Mouse (Mus musculus): ENCODE data around the gene Ndufa12. TPM values are rescaled to one million over a fixed set of nuclear protein-coding genes. Genes with fewer than 3 reads are reported as not detected.

The Ndufa12 gene
- polyA plus RNA-seq, 1 experiment from 2014 or later, result 575 TPM

DNA sequence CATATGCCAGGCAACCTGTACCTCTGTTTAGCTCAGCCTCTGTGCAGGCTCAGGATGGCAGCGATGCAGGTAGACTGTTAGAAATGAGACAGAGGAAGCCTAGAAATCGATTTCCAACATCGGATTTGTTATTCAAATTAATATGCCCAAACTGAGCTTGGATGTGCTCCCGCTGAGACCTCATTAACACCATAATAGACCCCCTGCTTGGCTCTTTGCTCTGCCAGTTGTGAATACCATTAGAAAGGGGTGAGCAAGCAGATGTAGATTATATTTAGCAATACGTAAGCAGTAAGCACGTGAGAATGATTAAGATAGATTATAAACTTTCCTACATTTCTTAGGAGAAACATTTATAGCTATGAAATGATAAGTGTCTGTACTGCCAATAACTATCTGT is 25.8 kb upstream of the Ndufa12 start:
- Histone ChIP-seq H3K36me3 (replicated peaks) (peaks cover 90% of the 10 kb centered on the region), H3K4me3 (no peak overlapping the region), H3K4me1 (peaks cover 25% of the 10 kb centered on the region), H3K27me3 (ENCODE audit: poor library complexity, severe bottlenecking) (no peaks in the 10 kb centered on the region), H3K27ac (0 out of 2 replicates have a peak overlapping the region, but pooled peaks have one; percentile 33), H3K9me3 (peaks cover 6% of the 10 kb centered on the region)
- DNase-seq (ENCODE audit: extremely low spot score, low spot score), result no peak
- WGBS, result 43% methylated on average over 6 of the region's 6 CpGs

DNA sequence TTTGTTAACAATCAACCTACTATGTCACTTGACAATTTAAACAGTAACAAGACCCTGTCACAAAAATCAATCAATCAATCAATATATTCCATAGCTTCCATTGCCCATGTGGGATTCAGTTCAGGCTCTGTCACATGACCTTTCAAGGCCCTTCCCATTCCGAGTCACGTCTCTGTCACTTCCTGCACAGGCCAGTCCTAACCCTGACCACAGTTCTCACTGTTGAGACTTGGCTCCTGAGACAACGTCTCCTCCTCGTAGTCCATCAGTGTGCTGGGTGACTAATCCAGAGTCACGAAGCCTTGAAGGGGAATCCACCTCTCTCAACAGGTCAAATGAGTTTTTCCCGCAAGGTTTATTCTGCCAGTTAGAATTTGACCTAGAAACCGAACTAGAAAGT is 23.9 kb upstream of the Ndufa12 start:
- peaks cover 76% of the 10 kb centered on the region for H3K36me3 ChIP-seq (replicated peaks)
- WGBS, result 90% methylated on average over 7 of the region's 7 CpGs

DNA sequence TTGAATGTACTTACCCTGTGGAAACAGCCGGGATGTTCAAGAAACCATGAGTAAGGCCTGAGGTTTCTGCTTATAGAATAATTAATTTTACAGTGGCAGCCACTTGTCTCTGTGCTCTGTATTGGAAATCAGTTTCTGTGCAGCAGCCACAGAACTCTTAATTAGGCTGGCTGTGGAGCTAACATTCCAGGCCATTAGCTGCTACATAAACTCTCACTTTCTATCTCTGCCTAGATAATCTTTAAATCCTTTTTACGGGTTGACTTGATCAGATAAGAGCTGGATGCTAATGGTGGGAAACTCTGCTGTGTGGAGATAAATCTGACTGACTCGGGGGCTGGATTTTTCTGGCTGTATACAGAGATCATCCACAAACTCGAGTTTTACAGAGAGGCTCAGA is 15.3 kb upstream of the Ndufa12 start:
- H3K9me3 ChIP-seq, result no peaks in the 10 kb centered on the region
- H3K4me1 ChIP-seq, result peaks cover 18% of the 10 kb centered on the region
- no peak overlapping the region for H3K27ac ChIP-seq
- H3K36me3 ChIP-seq (replicated peaks), result peaks cover 64% of the 10 kb centered on the region
- 53% methylated on average over 4 of the region's 4 CpGs for whole genome bisulfite sequencing
- H3K4me3 ChIP-seq, result no peak overlapping the region
- H3K27me3 ChIP-seq (ENCODE audit: poor library complexity, severe bottlenecking), result no peaks in the 10 kb centered on the region
- DNase-seq (ENCODE audit: extremely low spot score, low spot score), result no peak

More for the DNA sequence above, 23.9 kb upstream of the Ndufa12 start:
- H3K27ac ChIP-seq, result no peak overlapping the region
- H3K4me3 ChIP-seq, result no peak overlapping the region
- DNase-seq (ENCODE audit: extremely low spot score, low spot score), result no peak
- peaks cover 6% of the 10 kb centered on the region for H3K9me3 ChIP-seq
- no peaks in the 10 kb centered on the region for H3K27me3 ChIP-seq (ENCODE audit: poor library complexity, severe bottlenecking)
- H3K4me1 ChIP-seq, result peaks cover 25% of the 10 kb centered on the region

DNA sequence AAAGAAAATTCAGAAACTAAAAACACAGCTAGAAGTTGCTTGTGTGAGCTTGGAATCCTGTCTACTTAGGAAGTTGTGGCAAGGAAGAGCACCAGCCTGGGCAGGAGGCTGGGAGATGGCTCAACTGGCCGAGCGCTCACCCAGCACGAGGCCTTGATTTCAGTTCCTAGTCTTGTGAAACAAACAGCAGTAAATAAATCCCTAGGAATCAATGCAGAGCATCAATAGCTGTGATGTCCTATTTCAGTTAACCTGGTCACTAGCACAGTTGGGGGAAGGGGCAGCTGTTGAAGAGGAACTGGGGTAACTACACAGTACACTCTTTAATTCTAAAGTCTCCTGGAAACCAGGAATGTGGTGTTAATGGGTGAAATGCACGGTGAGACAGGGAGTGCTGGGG is 6.5 kb downstream of the Ndufa12 start:
- peaks cover 86% of the 10 kb centered on the region for H3K36me3 ChIP-seq (replicated peaks)
- H3K9me3 ChIP-seq, result no peaks in the 10 kb centered on the region
- H3K27me3 ChIP-seq (ENCODE audit: poor library complexity, severe bottlenecking), result no peaks in the 10 kb centered on the region
- H3K4me3 ChIP-seq, result no peak overlapping the region
- no peak overlapping the region for H3K27ac ChIP-seq
- WGBS, result 90% methylated on average over 4 of the region's 4 CpGs
- DNase-seq (ENCODE audit: extremely low spot score, low spot score), result no peak
- peaks cover 4% of the 10 kb centered on the region for H3K4me1 ChIP-seq

DNA sequence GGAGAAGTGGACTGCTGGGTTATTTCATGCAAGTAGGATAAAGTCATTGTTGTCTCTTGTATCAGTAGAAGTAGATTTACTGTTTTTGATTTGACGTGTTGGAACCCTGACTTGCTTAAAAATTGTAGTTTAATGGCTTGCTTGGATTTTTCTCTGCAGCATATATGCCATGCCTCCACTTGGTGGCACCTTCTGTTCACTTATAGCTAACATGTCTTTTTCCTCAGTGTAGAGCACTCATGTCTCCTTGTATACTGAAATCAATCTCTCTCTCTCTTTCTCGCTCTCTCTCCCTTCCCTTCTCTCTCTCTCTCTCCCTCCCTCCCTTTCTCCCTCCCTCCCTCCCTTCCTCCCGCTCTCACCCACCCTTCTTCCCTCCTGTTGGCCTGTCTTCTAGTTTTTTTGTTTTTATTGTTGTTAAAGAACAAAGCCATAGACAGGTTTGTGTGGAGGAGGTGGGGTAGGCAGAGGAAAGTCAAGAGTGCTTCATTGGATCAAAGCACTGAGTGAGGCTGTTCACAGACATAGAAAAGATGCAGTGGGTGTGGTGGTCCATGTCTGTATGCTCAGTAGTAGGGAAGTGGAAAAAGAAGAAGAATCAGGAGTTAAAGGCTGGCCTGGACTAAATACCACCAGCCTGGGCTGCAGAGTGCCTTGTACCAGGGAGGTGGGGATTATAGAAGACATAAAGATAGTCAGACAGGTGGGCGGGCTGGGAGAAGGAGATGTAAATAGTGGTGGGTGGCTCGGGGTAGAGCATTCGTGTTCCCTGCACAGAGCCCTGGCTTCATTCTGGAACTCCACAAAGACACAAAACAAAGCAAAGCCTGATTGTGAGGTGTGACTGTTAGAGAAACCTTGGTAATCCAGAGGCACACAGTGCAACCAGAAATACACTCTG is 12.4 kb downstream of the Ndufa12 start:
- H3K36me3 ChIP-seq (replicated peaks), result peaks cover 75% of the 10 kb centered on the region
- H3K27me3 ChIP-seq (ENCODE audit: poor library complexity, severe bottlenecking), result no peaks in the 10 kb centered on the region
- 84% methylated on average over 6 of the region's 6 CpGs for WGBS
- H3K9me3 ChIP-seq, result no peaks in the 10 kb centered on the region
- H3K4me1 ChIP-seq, result no peaks in the 10 kb centered on the region
- DNase-seq (ENCODE audit: extremely low spot score, low spot score), result no peak
- no peak overlapping the region for H3K4me3 ChIP-seq
- H3K27ac ChIP-seq, result no peak overlapping the region

DNA sequence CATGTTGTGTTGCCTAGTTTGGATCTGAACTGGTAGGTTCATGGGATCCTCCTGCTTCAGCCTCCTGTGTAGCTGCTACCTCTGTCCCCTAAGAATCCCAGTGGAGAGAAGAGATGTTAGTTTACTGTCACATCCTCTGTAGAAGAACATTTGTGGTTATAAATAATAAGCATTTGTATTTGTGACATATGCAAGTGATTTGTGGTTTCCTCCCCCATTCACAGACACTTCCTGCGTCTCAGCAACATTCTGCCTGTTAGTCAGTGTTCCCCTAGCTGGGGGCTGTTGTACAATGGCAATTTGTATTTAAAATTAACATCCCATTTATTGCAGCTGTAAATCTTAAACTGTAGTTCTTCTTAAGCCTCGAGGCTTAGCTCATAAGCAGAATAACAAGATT is 13.2 kb downstream of the Ndufa12 start:
- no peaks in the 10 kb centered on the region for H3K4me1 ChIP-seq
- DNase-seq (ENCODE audit: extremely low spot score, low spot score), result no peak
- no peaks in the 10 kb centered on the region for H3K27me3 ChIP-seq (ENCODE audit: poor library complexity, severe bottlenecking)
- no peak overlapping the region for H3K4me3 ChIP-seq
- no peak overlapping the region for H3K27ac ChIP-seq
- peaks cover 70% of the 10 kb centered on the region for H3K36me3 ChIP-seq (replicated peaks)
- WGBS, result 83% methylated on average over 2 of the region's 2 CpGs
- H3K9me3 ChIP-seq, result no peaks in the 10 kb centered on the region

DNA sequence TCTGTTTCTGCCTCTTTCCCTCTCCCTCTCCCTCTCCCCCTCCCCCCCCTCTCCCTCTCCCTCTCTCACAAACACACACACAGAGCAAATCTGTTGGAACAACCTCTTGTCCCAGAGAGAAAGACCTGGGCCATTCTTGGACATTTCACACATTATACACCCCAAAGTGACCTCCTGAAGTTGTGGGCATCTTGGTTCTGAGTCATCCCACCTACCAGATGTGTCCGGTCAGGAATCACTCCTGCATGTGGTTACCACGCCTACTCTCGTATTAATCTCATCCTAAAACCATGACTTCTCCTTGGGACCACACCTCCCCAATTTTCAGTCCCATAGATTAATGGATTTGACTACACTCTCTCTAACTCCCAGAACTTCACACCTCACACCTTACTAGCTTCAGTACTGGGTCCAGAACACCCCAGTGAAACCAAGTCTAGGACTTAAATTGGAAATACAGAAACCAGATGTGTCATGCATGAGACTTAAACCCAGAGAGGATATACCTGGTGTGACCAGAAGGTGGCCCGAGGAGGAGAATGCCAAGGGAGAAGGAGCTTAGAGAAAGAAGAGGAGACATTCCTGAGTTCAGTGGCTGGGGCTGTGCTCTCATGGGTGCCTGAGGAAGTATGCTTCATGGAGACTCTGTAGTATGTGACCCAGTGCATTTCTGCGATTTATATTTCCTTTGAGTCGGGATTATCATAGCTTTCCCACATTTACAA is 26.7 kb downstream of the Ndufa12 start:
- Histone ChIP-seq H3K4me3 (no peak overlapping the region), H3K27ac (no peak overlapping the region), H3K27me3 (ENCODE audit: poor library complexity, severe bottlenecking) (no peaks in the 10 kb centered on the region), H3K4me1 (peaks cover 4% of the 10 kb centered on the region), H3K9me3 (no peaks in the 10 kb centered on the region; the same call in 1 of the 2 replicates), H3K36me3 (replicated peaks) (peaks cover 20% of the 10 kb centered on the region)
- DNase-seq (ENCODE audit: extremely low spot score, low spot score), result no peak
- WGBS, result 81% methylated on average over 6 of the region's 6 CpGs

DNA sequence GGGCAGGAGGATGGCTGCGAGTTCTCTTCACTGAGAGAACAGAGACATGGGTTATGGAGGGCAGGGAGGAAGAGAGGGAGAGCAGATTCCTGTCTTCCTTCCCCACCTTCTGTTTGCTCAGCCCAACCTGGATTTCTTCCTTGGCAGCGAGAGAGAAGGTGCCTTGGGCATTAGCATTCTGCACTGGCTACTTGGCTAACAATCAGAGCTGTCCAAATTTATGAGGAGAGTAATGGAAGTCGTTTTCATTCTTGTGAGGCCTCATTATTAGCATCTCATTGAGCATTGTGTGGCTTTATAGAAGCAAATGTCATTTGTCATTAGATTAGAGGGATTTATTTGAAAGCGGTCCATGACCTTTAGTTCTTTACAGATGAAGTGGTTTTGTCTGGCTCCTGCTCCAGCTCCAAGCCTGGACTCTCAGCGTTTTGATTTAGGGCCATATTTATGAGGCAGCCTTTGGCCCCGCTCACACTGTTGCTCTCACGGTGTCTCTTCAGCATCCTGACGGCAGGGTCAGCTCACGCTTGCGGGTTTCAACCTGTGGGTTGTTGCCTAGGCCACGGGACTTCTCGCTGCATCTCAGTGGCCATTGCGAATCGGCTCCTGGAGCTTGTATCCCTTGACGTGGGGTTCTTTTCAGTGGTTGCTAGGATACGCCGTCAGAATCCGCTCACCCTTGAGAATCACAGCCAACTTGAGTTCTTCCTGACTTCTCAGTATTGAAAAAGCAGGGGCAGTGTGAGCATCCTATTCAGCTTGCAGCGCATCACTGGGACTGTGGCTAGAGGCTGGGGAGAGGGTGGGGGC is 31.9 kb downstream of the Ndufa12 start:
- Histone ChIP-seq H3K9me3 (no peaks in the 10 kb centered on the region), H3K27me3 (ENCODE audit: poor library complexity, severe bottlenecking) (no peaks in the 10 kb centered on the region), H3K4me3 (peak overlapping the region; percentile 26; the same call in 1 of the 2 replicates), H3K36me3 (replicated peaks) (no peaks in the 10 kb centered on the region), H3K4me1 (peaks cover 18% of the 10 kb centered on the region), H3K27ac (peak overlapping the region; percentile 62)
- peak; percentile 71 for DNase-seq (ENCODE audit: extremely low spot score, low spot score)
- 50% methylated on average over 19 of the region's 19 CpGs for WGBS

DNA sequence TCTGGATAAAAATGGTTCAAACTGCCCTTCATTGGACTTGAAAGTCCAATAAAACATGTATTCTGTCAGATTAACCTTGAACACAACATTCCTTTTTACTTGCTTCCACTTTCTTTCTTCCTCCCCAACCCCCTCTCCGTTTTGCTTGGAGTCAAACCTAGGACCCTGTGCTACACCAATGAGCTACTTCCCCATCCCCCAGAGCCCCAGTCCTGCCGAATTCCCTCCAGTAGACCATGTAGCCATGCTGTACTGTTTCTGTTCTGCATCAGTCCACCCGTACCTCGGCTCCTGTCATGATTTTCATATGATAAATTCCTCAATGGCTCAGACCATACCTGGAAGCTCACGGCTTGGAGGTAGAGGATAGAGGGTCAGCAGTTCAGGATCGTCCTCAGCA is 32.5 kb downstream of the Ndufa12 start:
- Histone ChIP-seq H3K9me3 (no peaks in the 10 kb centered on the region), H3K36me3 (replicated peaks) (no peaks in the 10 kb centered on the region), H3K27me3 (ENCODE audit: poor library complexity, severe bottlenecking) (no peaks in the 10 kb centered on the region), H3K4me3 (peak overlapping the region; percentile 26; the same call in 1 of the 2 replicates), H3K4me1 (peaks cover 18% of the 10 kb centered on the region), H3K27ac (peak overlapping the region; percentile 62; the same call in 1 of the 2 replicates)
- 85% methylated on average over 6 of the region's 6 CpGs for WGBS
- no peak for DNase-seq (ENCODE audit: extremely low spot score, low spot score)

DNA sequence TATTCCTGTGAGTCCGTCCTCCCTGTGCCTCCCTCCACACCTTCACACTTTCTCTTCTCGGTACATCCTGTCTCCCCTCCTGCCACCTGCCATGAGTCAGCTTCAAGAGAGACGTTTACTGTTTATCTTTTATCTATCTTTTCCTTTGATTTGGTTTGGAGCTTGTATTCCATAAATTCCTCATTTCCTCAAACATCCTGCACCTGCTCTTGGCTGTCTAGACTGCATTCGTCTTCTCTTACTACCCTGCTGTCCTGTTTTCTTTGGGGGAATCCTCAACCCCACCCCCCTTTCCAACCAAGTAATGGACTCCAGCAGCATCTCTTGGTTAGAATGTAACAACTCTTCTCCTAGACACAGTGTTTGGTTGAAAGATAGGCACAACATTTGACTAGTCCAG is 36.7 kb downstream of the Ndufa12 start:
- Histone ChIP-seq H3K27ac (no peak overlapping the region), H3K27me3 (ENCODE audit: poor library complexity, severe bottlenecking) (no peaks in the 10 kb centered on the region), H3K36me3 (replicated peaks) (no peaks in the 10 kb centered on the region), H3K4me1 (peaks cover 14% of the 10 kb centered on the region), H3K4me3 (no peak overlapping the region), H3K9me3 (no peaks in the 10 kb centered on the region)
- DNase-seq (ENCODE audit: extremely low spot score, low spot score), result no peak
- 74% methylated on average over 4 of the region's 4 CpGs for WGBS

DNA sequence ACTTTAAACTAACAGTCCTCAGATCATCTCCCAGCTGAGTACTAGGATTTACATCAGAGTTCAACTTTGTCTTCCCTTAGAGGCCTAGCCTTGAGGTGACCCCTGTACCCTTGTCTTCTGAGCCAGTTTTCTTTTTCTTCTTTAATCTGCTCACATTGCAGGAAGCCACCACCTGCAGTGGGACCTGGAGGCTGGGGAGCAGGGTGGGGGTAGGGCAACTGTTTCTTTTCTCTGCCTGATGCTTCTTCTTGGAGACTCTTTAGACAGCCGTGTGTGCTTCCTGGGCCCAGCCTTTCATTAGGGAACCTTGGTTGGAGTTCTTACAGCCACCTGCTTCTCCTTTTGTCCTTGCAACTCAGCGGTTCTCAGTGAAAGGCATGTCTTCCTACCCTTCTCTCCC is 42.8 kb downstream of the Ndufa12 start:
- no peak for DNase-seq (ENCODE audit: extremely low spot score, low spot score)
- no peaks in the 10 kb centered on the region for H3K9me3 ChIP-seq
- H3K4me1 ChIP-seq, result no peaks in the 10 kb centered on the region
- no peaks in the 10 kb centered on the region for H3K27me3 ChIP-seq (ENCODE audit: poor library complexity, severe bottlenecking)
- no peak overlapping the region for H3K4me3 ChIP-seq
- H3K27ac ChIP-seq, result 0 out of 2 replicates have a peak overlapping the region, but pooled peaks have one; percentile 11
- 53% methylated on average over 2 of the region's 2 CpGs for WGBS
- H3K36me3 ChIP-seq (replicated peaks), result no peaks in the 10 kb centered on the region

DNA sequence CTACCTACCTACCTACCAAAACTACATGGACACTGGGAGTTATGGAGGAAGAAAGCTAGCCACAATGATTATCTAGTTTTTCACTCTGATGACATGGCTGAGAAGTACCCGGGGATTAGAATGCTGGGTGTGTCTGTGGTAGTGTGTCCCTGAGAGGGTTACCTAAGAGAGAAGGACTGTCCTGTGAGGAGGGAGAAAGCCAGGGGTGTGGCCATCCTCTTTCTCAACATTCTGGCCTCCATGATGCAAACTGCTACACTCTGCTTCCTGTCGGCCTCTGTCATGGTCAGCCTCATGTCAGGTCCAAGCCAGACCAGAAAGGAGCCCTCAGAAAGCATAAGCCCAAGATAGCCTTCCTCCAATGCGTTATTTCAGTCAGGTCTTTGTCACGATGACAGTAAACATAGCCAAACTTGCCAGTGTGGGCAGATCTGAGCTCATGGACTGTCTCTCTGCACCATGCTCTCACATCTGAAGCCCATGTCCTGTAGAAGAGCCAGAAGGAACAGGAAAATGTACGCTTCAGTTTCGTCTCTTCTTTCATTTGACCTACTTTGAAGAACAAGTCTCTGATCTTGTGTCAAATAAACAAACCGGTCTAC is 49.3 kb downstream of the Ndufa12 start:
- no peaks in the 10 kb centered on the region for H3K9me3 ChIP-seq
- H3K27me3 ChIP-seq (ENCODE audit: poor library complexity, severe bottlenecking), result no peaks in the 10 kb centered on the region; the same call in 1 of the 2 replicates
- H3K4me3 ChIP-seq, result no peak overlapping the region
- H3K4me1 ChIP-seq, result peaks cover 13% of the 10 kb centered on the region
- no peaks in the 10 kb centered on the region for H3K36me3 ChIP-seq (replicated peaks)
- no peak for DNase-seq (ENCODE audit: extremely low spot score, low spot score)
- no peak overlapping the region for H3K27ac ChIP-seq
- 89% methylated on average over 7 of the region's 7 CpGs for WGBS
